Mouse (Mus musculus): ENCODE measurements around the gene Sec13. TPM values are rescaled to one million over a fixed set of nuclear protein-coding genes. Genes with fewer than 3 reads are reported as not detected.

The Sec13 gene
- total and polyA plus RNA-seq, 2 experiments from 2014 or later: 141 to 175 TPM

GRCm38 (mm10) chr6:113697222-113698205 lies 43.0 kb downstream of the Sec13 start:
- Histone ChIP-seq H3K4me1 (ENCODE audit: control insufficient read depth, insufficient read depth) (peaks cover 22% of the 10 kb centered on the region), H3K9ac (replicated peaks; ENCODE audit: low read depth, low read length) (peak overlapping the region; percentile 86), H3K27me3 (ENCODE audit: control insufficient read depth, insufficient read depth, low read length) (no peaks in the 10 kb centered on the region), H3K4me2 (ENCODE audit: low read depth, low read length) (peak overlapping the region; percentile 99), H3K27ac (ENCODE audit: low read depth) (peak overlapping the region; percentile 94), H3K4me3 (ENCODE audit: low read depth, low read length) (peak overlapping the region; percentile 74), H3K9me3 (replicated peaks; ENCODE audit: control insufficient read depth, low read length) (no peaks in the 10 kb centered on the region), H3K36me3 (replicated peaks; ENCODE audit: control insufficient read depth, insufficient read depth, low read length) (peaks cover 27% of the 10 kb centered on the region)
- TF ChIP-seq CTCF (IDR thresholded peaks at IDR 0.05; ENCODE audit: low read depth) (no peak), EP300 (IDR thresholded peaks at IDR 0.05; ENCODE audit: low read depth) (no peak)
- ATAC-seq (ENCODE audit: insufficient read depth, low read depth) (peak; percentile 50), DNase-seq (ENCODE audit: low spot score) (peak; percentile 27)
- WGBS: under 1% methylated on average over 101 of the region's 113 CpGs

GRCm38 (mm10) chr6:113696582-113697221 lies 43.8 kb downstream of the Sec13 start, which contains the start of gene Tatdn2:
Gene Tatdn2, plus strand, starts transcription at chr6:113697050.
- no peaks in the 10 kb centered on the region for H3K9me3 ChIP-seq (replicated peaks; ENCODE audit: control insufficient read depth, low read length)
- peak within 1 kb of the TSS; percentile 94 for H3K27ac ChIP-seq (ENCODE audit: low read depth)
- H3K36me3 ChIP-seq (replicated peaks; ENCODE audit: control insufficient read depth, insufficient read depth, low read length): peaks cover 19% of the 10 kb centered on the region; the same call in 1 of the 2 replicates
- ATAC-seq (ENCODE audit: insufficient read depth, low read depth) (peak; percentile 97), DNase-seq (ENCODE audit: low spot score) (peak; percentile 99)
- H3K4me1 ChIP-seq (ENCODE audit: control insufficient read depth, insufficient read depth): peaks cover 22% of the 10 kb centered on the region
- H3K27me3 ChIP-seq (ENCODE audit: control insufficient read depth, insufficient read depth, low read length): no peaks in the 10 kb centered on the region
- under 1% methylated on average over 54 of the region's 58 CpGs for WGBS
- peak within 1 kb of the TSS; percentile 74 for H3K4me3 ChIP-seq (ENCODE audit: low read depth, low read length)
- peak within 1 kb of the TSS; percentile 99 for H3K4me2 ChIP-seq (ENCODE audit: low read depth, low read length)
- H3K9ac ChIP-seq (replicated peaks; ENCODE audit: low read depth, low read length): peak within 1 kb of the TSS; percentile 86
- TF ChIP-seq EP300 (IDR thresholded peaks at IDR 0.05; ENCODE audit: low read depth) (peak; percentile 88), CTCF (IDR thresholded peaks at IDR 0.05; ENCODE audit: low read depth) (peak; percentile 11; the same call in 1 of the 2 replicates)

GRCm38 (mm10) chr6:113695766-113696355 lies 44.7 kb downstream of the Sec13 start:
- DNase-seq (ENCODE audit: low spot score) (no peak), ATAC-seq (ENCODE audit: insufficient read depth, low read depth) (no peak)
- WGBS: 56% methylated on average over 4 of the region's 4 CpGs
- Histone ChIP-seq H3K4me1 (ENCODE audit: control insufficient read depth, insufficient read depth) (peaks cover 25% of the 10 kb centered on the region), H3K4me2 (ENCODE audit: low read depth, low read length) (peak overlapping the region; percentile 46), H3K9ac (replicated peaks; ENCODE audit: low read depth, low read length) (no peak overlapping the region), H3K27ac (ENCODE audit: low read depth) (peak overlapping the region; percentile 86), H3K4me3 (ENCODE audit: low read depth, low read length) (no peak overlapping the region; the same call in 1 of the 2 replicates), H3K9me3 (replicated peaks; ENCODE audit: control insufficient read depth, low read length) (no peaks in the 10 kb centered on the region), H3K27me3 (ENCODE audit: control insufficient read depth, insufficient read depth, low read length) (no peaks in the 10 kb centered on the region), H3K36me3 (replicated peaks; ENCODE audit: control insufficient read depth, insufficient read depth, low read length) (peaks cover 11% of the 10 kb centered on the region; the same call in 1 of the 2 replicates)
- TF ChIP-seq CTCF (IDR thresholded peaks at IDR 0.05; ENCODE audit: low read depth) (no peak), EP300 (IDR thresholded peaks at IDR 0.05; ENCODE audit: low read depth) (no peak)

- Histone ChIP-seq H3K27ac (ENCODE audit: low read depth) (no peak overlapping the region), H3K9me3 (replicated peaks; ENCODE audit: control insufficient read depth, low read length) (no peaks in the 10 kb centered on the region), H3K27me3 (ENCODE audit: control insufficient read depth, insufficient read depth, low read length) (no peaks in the 10 kb centered on the region), H3K4me2 (ENCODE audit: low read depth, low read length) (no peak overlapping the region), H3K36me3 (replicated peaks; ENCODE audit: control insufficient read depth, insufficient read depth, low read length) (peaks cover 7% of the 10 kb centered on the region; the same call in 1 of the 2 replicates), H3K4me3 (ENCODE audit: low read depth, low read length) (no peak overlapping the region), H3K9ac (replicated peaks; ENCODE audit: low read depth, low read length) (no peak overlapping the region), H3K4me1 (ENCODE audit: control insufficient read depth, insufficient read depth) (peaks cover 30% of the 10 kb centered on the region)
- 73% methylated on average over 1 of the region's 1 CpGs for WGBS
- DNase-seq (ENCODE audit: low spot score) (no peak), ATAC-seq (ENCODE audit: insufficient read depth, low read depth) (no peak)
- TF ChIP-seq CTCF (IDR thresholded peaks at IDR 0.05; ENCODE audit: low read depth): no peak
- no peak for TF ChIP-seq EP300 (IDR thresholded peaks at IDR 0.05; ENCODE audit: low read depth)
Measured at GRCm38 (mm10) chr6:113695203-113695602, 45.3 kb downstream of the Sec13 start.

GRCm38 (mm10) chr6:113693377-113693776 lies 47.2 kb downstream of the Sec13 start:
- Histone ChIP-seq H3K27me3 (ENCODE audit: control insufficient read depth, insufficient read depth, low read length) (no peaks in the 10 kb centered on the region), H3K9ac (replicated peaks; ENCODE audit: low read depth, low read length) (no peak overlapping the region), H3K9me3 (replicated peaks; ENCODE audit: control insufficient read depth, low read length) (no peaks in the 10 kb centered on the region), H3K27ac (ENCODE audit: low read depth) (no peak overlapping the region), H3K4me3 (ENCODE audit: low read depth, low read length) (no peak overlapping the region), H3K4me1 (ENCODE audit: control insufficient read depth, insufficient read depth) (peaks cover 21% of the 10 kb centered on the region), H3K36me3 (replicated peaks; ENCODE audit: control insufficient read depth, insufficient read depth, low read length) (no peaks in the 10 kb centered on the region; the same call in 1 of the 2 replicates), H3K4me2 (ENCODE audit: low read depth, low read length) (no peak overlapping the region)
- TF ChIP-seq CTCF (IDR thresholded peaks at IDR 0.05; ENCODE audit: low read depth): no peak
- no peak for TF ChIP-seq EP300 (IDR thresholded peaks at IDR 0.05; ENCODE audit: low read depth)
- DNase-seq (ENCODE audit: low spot score) (no peak), ATAC-seq (ENCODE audit: insufficient read depth, low read depth) (no peak)
- WGBS: 62% methylated on average over 5 of the region's 5 CpGs
